8 mouse cellular contexts compared by ENCODE assay signal in genomic region chr6:55803991-55804680, GRCm38 (mm10). TPM values are rescaled to one million over a fixed set of nuclear protein-coding genes. Genes with fewer than 3 reads are reported as not detected.
DNase-seq lines count a peak whose midpoint lies in the region; ATAC-seq and TF ChIP-seq lines count a peak whose summit lies in the region.

No protein-coding gene starts in this region.

- intact Hi-C loops in left cerebral cortex, adult 2 months (cut with DNase I), result loop anchor here (2.0 to 10.0 kb wide), 6 partner anchors 83 to 409 kb away; partner anchors contain the start of gene Neurod6

- no peak overlapping the region for H3K9ac ChIP-seq in liver, embryonic 11.5 days (ENCODE audit: low read depth, low read length)
- no peak overlapping the region for H3K9ac ChIP-seq in liver, embryonic 12.5 days
- no peak overlapping the region; the same call in 1 of the 2 replicates for H3K9ac ChIP-seq in forebrain, embryonic 15.5 days (replicated peaks)
- no peak overlapping the region for H3K9ac ChIP-seq in neural tube, embryonic 13.5 days

- H3K36me3 ChIP-seq in liver, embryonic 11.5 days (ENCODE audit: control insufficient read depth, insufficient read depth, low read length), result no peaks in the 10 kb centered on the region
- H3K36me3 ChIP-seq in liver, embryonic 12.5 days, result no peaks in the 10 kb centered on the region
- no peaks in the 10 kb centered on the region for H3K36me3 ChIP-seq in forebrain, embryonic 15.5 days
- H3K36me3 ChIP-seq in neural tube, embryonic 13.5 days, result no peaks in the 10 kb centered on the region

- peak; percentile 73 for TF ChIP-seq CTCF in left cerebral cortex, adult 2 months (IDR thresholded peaks at IDR 0.05)

- WGBS in liver, embryonic 11.5 days, result 28% methylated on average over 12 of the region's 12 CpGs
- 19% methylated on average over 12 of the region's 12 CpGs for WGBS in liver, embryonic 12.5 days (ENCODE audit: insufficient replicate concordance)
- 17% methylated on average over 12 of the region's 12 CpGs for WGBS in forebrain, embryonic 15.5 days
- 25% methylated on average over 12 of the region's 12 CpGs for whole genome bisulfite sequencing in neural tube, embryonic 13.5 days

- H3K4me1 ChIP-seq in liver, embryonic 11.5 days (replicated peaks; ENCODE audit: control insufficient read depth, insufficient read depth, low read length), result no peaks in the 10 kb centered on the region
- H3K4me1 ChIP-seq in liver, embryonic 12.5 days, result no peaks in the 10 kb centered on the region
- H3K4me1 ChIP-seq in forebrain, embryonic 15.5 days, result peaks cover 29% of the 10 kb centered on the region
- peaks cover 28% of the 10 kb centered on the region for H3K4me1 ChIP-seq in neural tube, embryonic 13.5 days (replicated peaks)

- no peak overlapping the region for H3K4me2 ChIP-seq in liver, embryonic 11.5 days
- no peak overlapping the region for H3K4me2 ChIP-seq in liver, embryonic 12.5 days
- H3K4me2 ChIP-seq in forebrain, embryonic 15.5 days (replicated peaks), result peak overlapping the region; percentile 0; the same call in 1 of the 2 replicates
- no peak overlapping the region for H3K4me2 ChIP-seq in neural tube, embryonic 13.5 days

- H3K27ac ChIP-seq in liver, embryonic 11.5 days (ENCODE audit: low read depth, low read length), result no peak overlapping the region
- no peak overlapping the region for H3K27ac ChIP-seq in liver, embryonic 12.5 days
- H3K27ac ChIP-seq in forebrain, embryonic 15.5 days (replicated peaks), result peak overlapping the region; percentile 87
- H3K27ac ChIP-seq in left cerebral cortex, adult 2 months, result peak overlapping the region; percentile 84
- H3K27ac ChIP-seq in neural tube, embryonic 13.5 days (replicated peaks), result no peak overlapping the region

- H3K4me3 ChIP-seq in liver, embryonic 11.5 days (ENCODE audit: low read depth, low read length), result no peak overlapping the region
- H3K4me3 ChIP-seq in liver, embryonic 12.5 days, result no peak overlapping the region
- H3K4me3 ChIP-seq in forebrain, embryonic 15.5 days, result no peak overlapping the region
- H3K4me3 ChIP-seq in left cerebral cortex, adult 2 months, result no peak overlapping the region
- no peak overlapping the region for H3K4me3 ChIP-seq in neural tube, embryonic 13.5 days

- no peaks in the 10 kb centered on the region for H3K27me3 ChIP-seq in liver, embryonic 11.5 days (replicated peaks; ENCODE audit: control insufficient read depth, insufficient read depth, low read length)
- H3K27me3 ChIP-seq in liver, embryonic 12.5 days (replicated peaks), result no peaks in the 10 kb centered on the region
- no peaks in the 10 kb centered on the region for H3K27me3 ChIP-seq in forebrain, embryonic 15.5 days
- no peaks in the 10 kb centered on the region for H3K27me3 ChIP-seq in neural tube, embryonic 13.5 days

- H3K9me3 ChIP-seq in liver, embryonic 11.5 days (ENCODE audit: control insufficient read depth, low read length), result no peaks in the 10 kb centered on the region
- H3K9me3 ChIP-seq in liver, embryonic 12.5 days (replicated peaks), result no peaks in the 10 kb centered on the region
- H3K9me3 ChIP-seq in forebrain, embryonic 15.5 days, result no peaks in the 10 kb centered on the region
- H3K9me3 ChIP-seq in neural tube, embryonic 13.5 days, result no peaks in the 10 kb centered on the region

- DNase-seq in liver, embryonic 11.5 days (ENCODE audit: low spot score), result peak; percentile 34
- peak; percentile 12 to 19 for DNase-seq in cerebellum, adult 18-20 months
- peak; percentile 56 to 63 for DNase-seq in left cerebral cortex, adult 2 months (ENCODE audit: extremely low spot score in 1 of 2, low spot score in 2 of 2)

- no peak for ATAC-seq in liver, embryonic 11.5 days (replicated peaks; ENCODE audit: low FRiP score)
- ATAC-seq in liver, embryonic 12.5 days, result no peak
- peak; percentile 84 for ATAC-seq in forebrain, embryonic 15.5 days (replicated peaks)
- peak; percentile 77 for ATAC-seq in neural tube, embryonic 13.5 days (ENCODE audit: low read depth)
- ATAC-seq in erythroid progenitor cell, adult 5-6 weeks (replicated peaks; ENCODE audit: low FRiP score, poor library complexity, severe bottlenecking), result no peak
- ATAC-seq in CD4-positive, CD25-positive, alpha-beta regulatory T cell, adult 4 months, result no peak

RNA-seq across cellular contexts. Expression of gene Itprid1, which starts 32.6 kb away (rescaled TPM):
- polyA plus RNA-seq in liver, embryonic 11.5 days (2014; fragmentation: Nextera tagmentation; extraction: Ambion mirVana), result not detected in 2 replicates
- polyA plus RNA-seq in liver, embryonic 12.5 days (2016; fragmentation: Nextera tagmentation; extraction: Ambion mirVana), result not detected in 2 replicates
- 2.2 and 2.8 TPM in 2 replicates for polyA plus RNA-seq in forebrain, embryonic 15.5 days (2015; fragmentation: Nextera tagmentation; extraction: Ambion mirVana)
- total RNA-seq in left cerebral cortex, adult 2 months (2021), result 1 to 10 TPM; 1.3 to 1.5 TPM
- 0.14 TPM in 1 of 2 replicates, not detected in the other for polyA plus RNA-seq in neural tube, embryonic 13.5 days (2015; fragmentation: Nextera tagmentation; extraction: Ambion mirVana)
- total RNA-seq in erythroid progenitor cell, adult 5-6 weeks (2015; ENCODE audit: low replicate concordance), result not detected in 2 replicates
- total RNA-seq in erythroid progenitor cell, adult 5-6 weeks (2017; ENCODE audit: low replicate concordance), result not detected in 2 replicates
- polyA plus RNA-seq in CD4-positive, CD25-positive, alpha-beta regulatory T cell, adult 4 months (2017; shearing (Covaris generic)), result not detected

Comparison
In these comparisons a context has a peak if more than half of its experiments do, and no peak if none do; other contexts are left out.
1. ATAC-seq: peak in forebrain, embryonic 15.5 days (single experiment) and neural tube, embryonic 13.5 days (single experiment); none in liver, embryonic 11.5 days (single experiment), liver, embryonic 12.5 days (single experiment), erythroid progenitor cell, adult 5-6 weeks (single experiment) and CD4-positive, CD25-positive, alpha-beta regulatory T cell, adult 4 months (single experiment).
2. H3K27ac ChIP-seq: peak in forebrain, embryonic 15.5 days (single experiment) and left cerebral cortex, adult 2 months (single experiment); none in liver, embryonic 11.5 days (single experiment), liver, embryonic 12.5 days (single experiment) and neural tube, embryonic 13.5 days (single experiment).
3. Peak in every context shown above with its lines, with median percentiles within 50 percentile points of each other: DNase-seq.